Comparison of ENCODE assay signal across 12 mouse cellular contexts in genomic region chr17:25979829-25980738, GRCm38 (mm10). TPM values are rescaled to one million over a fixed set of nuclear protein-coding genes. Genes with fewer than 3 reads are reported as not detected.
A peak's percentile ranks its signal among the peaks of the same experiment; 100 is the strongest.
DNase-seq lines count a peak whose midpoint lies in the region; ATAC-seq and TF ChIP-seq lines count a peak whose summit lies in the region.
"Had no signal": no experiment of that assay in that cellular context is flagged by ENCODE, and none has a peak within 500 bp of the region (broad histone marks: within the 10 kb centered on the region; RNA-seq: fewer than 3 reads in every experiment).

No protein-coding gene starts in this region.

- no peak overlapping the region for H3K4me2 ChIP-seq in limb, embryonic 14.5 days (replicated peaks; ENCODE audit: low read depth, low read length, severe bottlenecking)
- H3K4me2 ChIP-seq in embryonic facial prominence, embryonic 14.5 days (ENCODE audit: low read depth, low read length) = no peak overlapping the region; the same call in 1 of the 2 replicates
- no peak overlapping the region for H3K4me2 ChIP-seq in kidney, embryonic 14.5 days (replicated peaks; ENCODE audit: low read depth, low read length)
- no peak overlapping the region for H3K4me2 ChIP-seq in stomach, embryonic 14.5 days (replicated peaks; ENCODE audit: low read depth, low read length)
- H3K4me2 ChIP-seq: heart, embryonic 15.5 days had no signal

- no peak overlapping the region for H3K9ac ChIP-seq in limb, embryonic 14.5 days (ENCODE audit: low read depth, low read length, severe bottlenecking)
- no peak overlapping the region for H3K9ac ChIP-seq in embryonic facial prominence, embryonic 14.5 days (ENCODE audit: low read depth, low read length)
- no peak overlapping the region; the same call in 1 of the 2 replicates for H3K9ac ChIP-seq in kidney, embryonic 14.5 days (ENCODE audit: low read depth, low read length)
- H3K9ac ChIP-seq in stomach, embryonic 14.5 days (replicated peaks; ENCODE audit: low read depth, low read length) = no peak overlapping the region
- H3K9ac ChIP-seq: heart, embryonic 15.5 days had no signal

- TF ChIP-seq POLR2A in limb, embryonic 14.5 days (IDR thresholded peaks at IDR 0.05; ENCODE audit: borderline replicate concordance, extremely low read depth, insufficient read depth, insufficient read length) = no peak

- WGBS in limb, embryonic 14.5 days = 81% methylated on average over 5 of the region's 5 CpGs
- WGBS in limb, embryonic 10.5 days = 83% methylated on average over 5 of the region's 5 CpGs
- WGBS in embryonic facial prominence, embryonic 14.5 days = 91% methylated on average over 5 of the region's 5 CpGs
- WGBS in kidney, embryonic 14.5 days = 87% methylated on average over 5 of the region's 5 CpGs
- WGBS in stomach, embryonic 14.5 days = 83% methylated on average over 5 of the region's 5 CpGs

- H3K9me3 ChIP-seq in limb, embryonic 14.5 days (ENCODE audit: control insufficient read depth, low read length) = no peaks in the 10 kb centered on the region
- H3K9me3 ChIP-seq in limb, embryonic 10.5 days (replicated peaks) = no peaks in the 10 kb centered on the region
- H3K9me3 ChIP-seq in embryonic facial prominence, embryonic 14.5 days (ENCODE audit: control insufficient read depth, low read length) = no peaks in the 10 kb centered on the region
- H3K9me3 ChIP-seq in kidney, embryonic 14.5 days (ENCODE audit: control insufficient read depth, low read length) = no peaks in the 10 kb centered on the region
- no peaks in the 10 kb centered on the region for H3K9me3 ChIP-seq in stomach, embryonic 14.5 days (ENCODE audit: control insufficient read depth, low read depth, low read length)
- H3K9me3 ChIP-seq: heart, embryonic 15.5 days had no signal

- ATAC-seq in limb, embryonic 14.5 days (ENCODE audit: low FRiP score, low read depth) = no peak
- ATAC-seq in embryonic facial prominence, embryonic 14.5 days (ENCODE audit: low read depth) = peak; percentile 69; the same call in 1 of the 2 replicates
- ATAC-seq in kidney, embryonic 14.5 days (ENCODE audit: low FRiP score, low TSS enrichment) = no peak
- ATAC-seq in stomach, embryonic 14.5 days (ENCODE audit: insufficient number of reproducible peaks, insufficient read depth, low FRiP score, low read depth) = 0 out of 2 replicates have a peak, but pooled peaks have one; percentile 23

- no peaks in the 10 kb centered on the region for H3K27me3 ChIP-seq in limb, embryonic 14.5 days (ENCODE audit: control insufficient read depth, insufficient read depth, low read length)
- H3K27me3 ChIP-seq in limb, embryonic 10.5 days (ENCODE audit: low read depth, poor library complexity, severe bottlenecking) = no peaks in the 10 kb centered on the region
- no peaks in the 10 kb centered on the region for H3K27me3 ChIP-seq in embryonic facial prominence, embryonic 14.5 days (replicated peaks; ENCODE audit: control insufficient read depth, insufficient read depth, low read length)
- H3K27me3 ChIP-seq in kidney, embryonic 14.5 days (ENCODE audit: control insufficient read depth, insufficient read depth, low read length) = no peaks in the 10 kb centered on the region
- H3K27me3 ChIP-seq in stomach, embryonic 14.5 days (ENCODE audit: control insufficient read depth, insufficient read depth, low read length) = no peaks in the 10 kb centered on the region
- H3K27me3 ChIP-seq: CH12.LX; heart, embryonic 15.5 days had no signal

- H3K36me3 ChIP-seq in limb, embryonic 14.5 days (ENCODE audit: control insufficient read depth, insufficient read depth, low read length) = 0 out of 2 replicates have a peak, but pooled peaks cover 3% of the 10 kb centered on the region
- peaks cover 28% of the 10 kb centered on the region for H3K36me3 ChIP-seq in limb, embryonic 10.5 days
- H3K36me3 ChIP-seq in embryonic facial prominence, embryonic 14.5 days (ENCODE audit: control insufficient read depth, insufficient read depth, low read length) = no peaks in the 10 kb centered on the region
- no peaks in the 10 kb centered on the region for H3K36me3 ChIP-seq in kidney, embryonic 14.5 days (ENCODE audit: control insufficient read depth, insufficient read depth, low read length)
- H3K36me3 ChIP-seq in stomach, embryonic 14.5 days (ENCODE audit: control insufficient read depth, insufficient read depth, low read length) = no peaks in the 10 kb centered on the region
- H3K36me3 ChIP-seq: heart, embryonic 15.5 days had no signal

- peaks cover 17% of the 10 kb centered on the region for H3K4me1 ChIP-seq in limb, embryonic 14.5 days (ENCODE audit: control insufficient read depth, insufficient read depth, low read length)
- peaks cover 25% of the 10 kb centered on the region for H3K4me1 ChIP-seq in limb, embryonic 10.5 days
- peaks cover 16% of the 10 kb centered on the region for H3K4me1 ChIP-seq in embryonic facial prominence, embryonic 14.5 days (ENCODE audit: control insufficient read depth, insufficient read depth, low read length)
- H3K4me1 ChIP-seq in kidney, embryonic 14.5 days (ENCODE audit: control insufficient read depth, insufficient read depth, low read length) = peaks cover 14% of the 10 kb centered on the region; the same call in 1 of the 2 replicates
- H3K4me1 ChIP-seq in stomach, embryonic 14.5 days (ENCODE audit: control insufficient read depth, insufficient read depth, low read length) = peaks cover 9% of the 10 kb centered on the region

- no peak overlapping the region for H3K27ac ChIP-seq in limb, embryonic 14.5 days (replicated peaks; ENCODE audit: low read depth, low read length)
- H3K27ac ChIP-seq in limb, embryonic 10.5 days = no peak overlapping the region
- no peak overlapping the region for H3K27ac ChIP-seq in embryonic facial prominence, embryonic 14.5 days (replicated peaks; ENCODE audit: low read depth, low read length)
- 0 out of 2 replicates have a peak overlapping the region, but pooled peaks have one; percentile 30 for H3K27ac ChIP-seq in kidney, embryonic 14.5 days (ENCODE audit: low read depth, low read length)
- no peak overlapping the region for H3K27ac ChIP-seq in stomach, embryonic 14.5 days (ENCODE audit: low read length)
- H3K27ac ChIP-seq: heart, embryonic 15.5 days had no signal

- peak; percentile 40 for DNase-seq in limb, embryonic 14.5 days (ENCODE audit: low spot score)
- no peak for DNase-seq in limb, embryonic 10.5 days (ENCODE audit: low spot score)
- peak; percentile 67 for DNase-seq in embryonic facial prominence, embryonic 14.5 days (ENCODE audit: low spot score)
- no peak for DNase-seq in adrenal gland, postnatal 25 days
- DNase-seq in right cerebral cortex, adult 2 months (ENCODE audit: low spot score in 2 of 2) = no peak
- DNase-seq: thymus, adult 2 months had no signal

- H3K4me3 ChIP-seq in limb, embryonic 14.5 days (replicated peaks; ENCODE audit: low read length) = no peak overlapping the region
- H3K4me3 ChIP-seq in limb, embryonic 10.5 days = no peak overlapping the region
- H3K4me3 ChIP-seq in embryonic facial prominence, embryonic 14.5 days (ENCODE audit: low read depth, low read length) = no peak overlapping the region
- no peak overlapping the region for H3K4me3 ChIP-seq in kidney, embryonic 14.5 days (ENCODE audit: low read length)
- H3K4me3 ChIP-seq in stomach, embryonic 14.5 days (ENCODE audit: low read depth, low read length) = no peak overlapping the region
- H3K4me3 ChIP-seq: heart, embryonic 15.5 days had no signal

RNA-seq across cellular contexts. Expression of gene Capn15, which starts 5.5 kb away (rescaled TPM):
- 50.1 and 70.4 TPM in 2 replicates for polyA plus RNA-seq in limb, embryonic 14.5 days (2012; rRNA removed)
- 31.0 and 31.2 TPM in 2 replicates for polyA plus RNA-seq in limb, embryonic 14.5 days (2014; fragmentation: Nextera tagmentation; extraction: Ambion mirVana)
- 38.7 and 38.9 TPM in 2 replicates for polyA plus RNA-seq in limb, embryonic 10.5 days (2016; fragmentation: Nextera tagmentation; extraction: Ambion mirVana)
- 25.2 and 25.8 TPM in 2 replicates for polyA plus RNA-seq in embryonic facial prominence, embryonic 14.5 days (2014; fragmentation: Nextera tagmentation; extraction: Ambion mirVana)
- 27.1 and 35.3 TPM in 2 replicates for polyA plus RNA-seq in kidney, embryonic 14.5 days (2014; fragmentation: Nextera tagmentation; extraction: Ambion mirVana)
- polyA plus RNA-seq in stomach, embryonic 14.5 days (2014; fragmentation: Nextera tagmentation; extraction: Ambion mirVana) = 23.9 and 27.1 TPM in 2 replicates
- total RNA-seq in adrenal gland, postnatal 25 days (2021) = 22.8 and 24.5 TPM in 2 replicates

RNA-seq across cellular contexts. Expression of gene A930017K11Rik, which starts 27.7 kb away (rescaled TPM):
- 0.25 and 0.26 TPM in 2 replicates for polyA plus RNA-seq in limb, embryonic 14.5 days (2012; rRNA removed)
- 0.23 and 0.35 TPM in 2 replicates for polyA plus RNA-seq in limb, embryonic 14.5 days (2014; fragmentation: Nextera tagmentation; extraction: Ambion mirVana)
- polyA plus RNA-seq in limb, embryonic 10.5 days (2016; fragmentation: Nextera tagmentation; extraction: Ambion mirVana) = 0.08 and 0.20 TPM in 2 replicates
- polyA plus RNA-seq in embryonic facial prominence, embryonic 14.5 days (2014; fragmentation: Nextera tagmentation; extraction: Ambion mirVana) = 0.16 TPM in 1 of 2 replicates, not detected in the other
- polyA plus RNA-seq in kidney, embryonic 14.5 days (2014; fragmentation: Nextera tagmentation; extraction: Ambion mirVana) = 2.8 and 4.4 TPM in 2 replicates
- 0.32 and 0.41 TPM in 2 replicates for polyA plus RNA-seq in stomach, embryonic 14.5 days (2014; fragmentation: Nextera tagmentation; extraction: Ambion mirVana)
- total RNA-seq in adrenal gland, postnatal 25 days (2021) = not detected in 2 replicates
- total RNA-seq: adrenal gland, postnatal 36 days; CH12.LX; gastrocnemius, adult 8-10 months had no signal

RNA-seq across cellular contexts. Expression of gene Nhlrc4, which starts 35.3 kb away (rescaled TPM):
- polyA plus RNA-seq in limb, embryonic 14.5 days (2012; rRNA removed) = 0.10 TPM in 2 replicates
- polyA plus RNA-seq in limb, embryonic 14.5 days (2014; fragmentation: Nextera tagmentation; extraction: Ambion mirVana) = not detected in 2 replicates
- 0.10 and 0.18 TPM in 2 replicates for polyA plus RNA-seq in limb, embryonic 10.5 days (2016; fragmentation: Nextera tagmentation; extraction: Ambion mirVana)
- polyA plus RNA-seq in embryonic facial prominence, embryonic 14.5 days (2014; fragmentation: Nextera tagmentation; extraction: Ambion mirVana) = 0.99 TPM in 1 of 2 replicates, not detected in the other
- polyA plus RNA-seq in kidney, embryonic 14.5 days (2014; fragmentation: Nextera tagmentation; extraction: Ambion mirVana) = 0.28 and 0.43 TPM in 2 replicates
- 0.72 TPM in 1 of 2 replicates, not detected in the other for polyA plus RNA-seq in stomach, embryonic 14.5 days (2014; fragmentation: Nextera tagmentation; extraction: Ambion mirVana)
- total RNA-seq in adrenal gland, postnatal 25 days (2021) = not detected in 2 replicates
- total RNA-seq: adrenal gland, postnatal 36 days; CH12.LX; gastrocnemius, adult 8-10 months had no signal

RNA-seq across cellular contexts. Expression of gene Pigq, which starts 35.3 kb away (rescaled TPM):
- polyA plus RNA-seq in limb, embryonic 14.5 days (2012; rRNA removed) = 95.4 and 141 TPM in 2 replicates
- 48.7 and 48.8 TPM in 2 replicates for polyA plus RNA-seq in limb, embryonic 14.5 days (2014; fragmentation: Nextera tagmentation; extraction: Ambion mirVana)
- 65.2 and 72.1 TPM in 2 replicates for polyA plus RNA-seq in limb, embryonic 10.5 days (2016; fragmentation: Nextera tagmentation; extraction: Ambion mirVana)
- polyA plus RNA-seq in embryonic facial prominence, embryonic 14.5 days (2014; fragmentation: Nextera tagmentation; extraction: Ambion mirVana) = 51.8 and 52.2 TPM in 2 replicates
- polyA plus RNA-seq in kidney, embryonic 14.5 days (2014; fragmentation: Nextera tagmentation; extraction: Ambion mirVana) = 51.5 and 77.2 TPM in 2 replicates
- 59.4 and 59.7 TPM in 2 replicates for polyA plus RNA-seq in stomach, embryonic 14.5 days (2014; fragmentation: Nextera tagmentation; extraction: Ambion mirVana)
- 110 and 113 TPM in 2 replicates for total RNA-seq in adrenal gland, postnatal 25 days (2021)

Comparison
In these comparisons a context has a peak if more than half of its experiments do, and no peak if none do; other contexts are left out.
1. DNase-seq: peak in limb, embryonic 14.5 days (single experiment) and embryonic facial prominence, embryonic 14.5 days (single experiment); none in limb, embryonic 10.5 days (single experiment), adrenal gland, postnatal 25 days (single experiment) and right cerebral cortex, adult 2 months (0 of 2).
2. ATAC-seq: peak in embryonic facial prominence, embryonic 14.5 days (single experiment) and stomach, embryonic 14.5 days (single experiment); none in limb, embryonic 14.5 days (single experiment) and kidney, embryonic 14.5 days (single experiment).